Mouse (Mus musculus): ENCODE data around the gene Psmd5.

DNA sequence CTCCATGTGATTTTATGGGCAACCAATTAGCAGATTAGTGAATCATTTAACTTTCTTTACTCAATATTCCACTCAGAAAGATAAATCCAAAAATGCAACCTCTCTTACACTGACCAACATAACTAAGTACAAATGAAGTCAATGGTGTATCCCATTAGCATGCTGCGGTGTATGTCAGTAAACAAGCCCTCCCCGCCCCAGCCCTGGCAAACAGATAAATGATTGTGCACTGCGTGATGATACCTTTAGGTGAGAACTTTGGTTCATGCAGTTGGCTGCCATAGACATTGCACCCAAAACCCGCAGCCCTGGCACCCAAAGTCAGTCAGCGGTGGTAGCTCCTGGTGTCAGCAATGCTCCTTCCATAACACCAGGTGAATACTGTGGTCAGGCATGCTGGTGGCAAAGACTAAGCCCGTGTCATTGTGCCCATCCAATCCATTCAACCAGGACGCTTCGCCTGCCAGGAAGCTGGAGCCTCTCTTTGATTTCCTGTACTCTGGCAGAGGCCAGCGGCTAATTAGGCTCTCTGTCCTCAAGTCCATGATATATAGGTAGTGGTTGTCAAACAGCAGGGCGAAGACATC lies 69.3 kb downstream of the Psmd5 start:
- TF ChIP-seq CTCF (IDR thresholded peaks at IDR 0.05; ENCODE audit: borderline replicate concordance, insufficient read depth, low read length) = no peak
- TF ChIP-seq POLR2A (IDR thresholded peaks at IDR 0.05; ENCODE audit: low read depth, low read length) = no peak
